Mouse (Mus musculus): ENCODE measurements around the gene C3ar1. TPM values are rescaled to one million over a fixed set of nuclear protein-coding genes. Genes with fewer than 3 reads are reported as not detected.

C3ar1 gene
- polyA plus RNA-seq, 1 experiment from 2014 or later = 2.8 TPM

Small RNAs within 50 kb of the gene (microRNA-seq; reads per million reads assigned to microRNA genes)
- not detected for gene Mir7231

Other genes starting within 250 kb of the C3ar1 start
- 0.11 and 0.33 TPM in 2 replicates for gene Gdf3, start 246.1 kb downstream of the C3ar1 start, polyA plus RNA-seq (2015; fragmentation: Nextera tagmentation; extraction: Ambion mirVana)
- 0.28 TPM in 1 of 2 replicates, not detected in the other for gene Dppa3, start 229.8 kb downstream of the C3ar1 start, polyA plus RNA-seq (2015; fragmentation: Nextera tagmentation; extraction: Ambion mirVana)
- gene Nanog, start 148.7 kb downstream of the C3ar1 start, polyA plus RNA-seq (2015; fragmentation: Nextera tagmentation; extraction: Ambion mirVana) = 0.56 and 0.79 TPM in 2 replicates
- 8.4 and 12.2 TPM in 2 replicates for gene Slc2a3, start 54.5 kb downstream of the C3ar1 start, polyA plus RNA-seq (2015; fragmentation: Nextera tagmentation; extraction: Ambion mirVana)
- gene Foxj2, start 36.2 kb downstream of the C3ar1 start, polyA plus RNA-seq (2015; fragmentation: Nextera tagmentation; extraction: Ambion mirVana) = 5.0 and 6.7 TPM in 2 replicates
- gene Necap1, start 18.3 kb upstream of the C3ar1 start, polyA plus RNA-seq (2015; fragmentation: Nextera tagmentation; extraction: Ambion mirVana) = 48.3 and 49.5 TPM in 2 replicates
- gene Clec4a1, start 65.7 kb upstream of the C3ar1 start, polyA plus RNA-seq (2015; fragmentation: Nextera tagmentation; extraction: Ambion mirVana) = 2.0 and 2.3 TPM in 2 replicates
- 1.7 and 4.3 TPM in 2 replicates for gene Clec4a3, start 96.4 kb upstream of the C3ar1 start, polyA plus RNA-seq (2015; fragmentation: Nextera tagmentation; extraction: Ambion mirVana)
- gene Clec4a4, start 134.2 kb upstream of the C3ar1 start, polyA plus RNA-seq (2015; fragmentation: Nextera tagmentation; extraction: Ambion mirVana) = not detected in 2 replicates
- not detected in 2 replicates for gene Clec4b1, start 193.8 kb upstream of the C3ar1 start, polyA plus RNA-seq (2015; fragmentation: Nextera tagmentation; extraction: Ambion mirVana)